Mouse (Mus musculus) urinary bladder, postnatal 14 days (tissue): ENCODE measurements at regions not wholly inside any gene's neighbourhood (a gene's known extent, or its start where the extent isn't known, plus 50 kb on each side); places are given as distances from the start of the nearest gene placed in this dataset.

Source experiments
- DNase-seq: peaks from one replicate; pipeline ENCODE4 v3.0.0; 2021; ENCODE audit warnings: low spot score

GRCm38 (mm10) chr5:141137716-141138115, 103.6 kb upstream of the Sdk1 start:
- DNase-seq, result no peak

DNA sequence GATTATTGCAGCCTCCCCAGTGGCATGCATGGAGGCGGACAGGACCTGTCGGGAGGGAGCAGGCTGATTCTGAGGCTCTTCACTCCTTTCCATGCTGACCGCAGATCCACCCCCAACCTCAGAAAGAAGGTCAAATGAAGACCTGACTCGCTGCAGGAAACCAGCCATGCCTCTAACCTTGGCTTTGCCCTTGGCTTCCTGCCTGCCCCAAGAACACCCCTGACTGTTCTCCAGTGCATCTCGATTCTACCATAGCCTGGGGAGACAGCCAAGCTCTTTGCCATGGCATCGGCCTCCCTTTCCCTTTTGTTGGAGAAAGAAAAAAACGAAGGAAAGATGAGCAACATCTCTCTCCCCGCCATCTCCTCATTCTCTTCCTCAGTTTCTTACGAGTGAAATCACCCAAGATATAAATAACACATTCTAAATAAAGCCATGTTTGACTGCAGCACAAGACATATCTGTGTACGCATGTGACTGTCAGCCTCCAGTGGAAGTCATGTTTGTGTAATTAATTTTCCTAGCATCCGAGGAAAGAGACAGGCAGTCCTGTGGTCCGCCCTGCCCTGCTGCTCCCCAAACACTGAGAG, 102.4 kb upstream of the Sdk1 start:
- no peak for DNase-seq

GRCm38 (mm10) chr5:141139361-141139912, 101.9 kb upstream of the Sdk1 start:
- no peak for DNase-seq

GRCm38 (mm10) chr5:141160391-141160790, 80.9 kb upstream of the Sdk1 start:
- DNase-seq, result no peak

DNA sequence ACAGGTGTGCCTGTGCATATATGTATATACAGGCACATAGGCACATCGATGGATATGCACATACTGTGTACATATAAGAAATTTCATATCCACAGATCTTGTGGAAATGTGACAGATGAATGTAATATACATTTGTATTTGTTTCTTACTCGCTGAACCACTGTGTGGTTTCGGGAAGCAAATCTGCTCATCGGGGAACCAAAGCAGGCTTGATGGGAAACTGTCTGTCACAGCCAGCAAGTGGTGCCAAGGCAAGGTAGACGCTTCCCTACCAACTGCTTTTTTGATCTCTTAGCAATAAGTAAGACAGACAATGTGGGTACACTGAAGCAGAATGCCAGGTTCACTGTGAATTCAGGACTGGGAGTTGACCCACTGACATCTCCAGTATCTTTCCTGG, 80.3 kb upstream of the Sdk1 start:
- no peak for DNase-seq

GRCm38 (mm10) chr5:141182442-141182841, 58.8 kb upstream of the Sdk1 start:
- no peak for DNase-seq

DNA sequence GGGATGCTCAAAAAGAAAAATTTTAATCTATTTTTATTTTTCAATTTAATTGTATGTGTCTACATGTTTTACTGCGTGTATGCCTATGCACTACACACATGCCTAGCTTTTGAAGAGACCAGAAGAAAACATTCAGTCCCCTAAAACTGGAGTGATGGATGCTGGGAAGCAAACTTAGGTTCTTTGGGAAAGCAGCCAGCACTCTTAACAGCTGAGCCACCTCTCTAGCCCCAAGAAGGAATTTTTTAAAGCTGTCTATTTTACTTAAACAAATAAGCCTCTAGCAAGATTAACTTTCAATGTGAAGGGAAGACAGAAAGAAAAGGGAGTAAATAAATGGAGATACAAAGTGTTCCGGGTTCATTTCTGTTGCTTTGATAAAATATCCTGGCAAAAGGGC, 52.3 kb upstream of the Sdk1 start:
- DNase-seq, result no peak
